Mouse (Mus musculus): Measurements from ENCODE around the gene Treh.
A peak's percentile ranks its signal among the peaks of the same experiment; 100 is the strongest.
"Not testable (repeated sequence)": the region's sequence is repeated elsewhere in the genome, so short reads cannot be mapped to it uniquely, and the experiment has no call there.

Gene Treh

DNA sequence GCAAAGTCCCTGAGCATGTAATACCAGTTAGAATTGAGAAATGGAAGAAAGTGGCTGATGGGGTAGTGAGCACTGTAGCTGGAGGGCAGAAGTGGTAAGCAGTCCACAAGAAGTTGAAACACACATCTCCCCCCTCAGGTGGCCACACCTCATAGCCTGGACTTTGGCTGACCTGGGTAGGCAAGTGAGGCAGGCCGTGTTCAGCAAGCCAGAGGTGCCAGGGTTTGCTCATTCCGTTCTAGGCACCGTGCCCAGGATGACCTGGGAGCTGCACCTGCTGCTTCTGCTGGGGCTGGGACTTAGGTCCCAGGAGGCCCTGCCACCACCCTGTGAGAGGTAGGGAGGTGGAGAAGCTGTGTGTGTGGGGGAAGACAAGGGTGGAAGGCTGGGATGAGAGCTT is at the start of gene Treh:
TSS of gene Treh (plus strand) at position 229 of the 400 bp plus-strand sequence.
- no peak for DNase-seq

DNA sequence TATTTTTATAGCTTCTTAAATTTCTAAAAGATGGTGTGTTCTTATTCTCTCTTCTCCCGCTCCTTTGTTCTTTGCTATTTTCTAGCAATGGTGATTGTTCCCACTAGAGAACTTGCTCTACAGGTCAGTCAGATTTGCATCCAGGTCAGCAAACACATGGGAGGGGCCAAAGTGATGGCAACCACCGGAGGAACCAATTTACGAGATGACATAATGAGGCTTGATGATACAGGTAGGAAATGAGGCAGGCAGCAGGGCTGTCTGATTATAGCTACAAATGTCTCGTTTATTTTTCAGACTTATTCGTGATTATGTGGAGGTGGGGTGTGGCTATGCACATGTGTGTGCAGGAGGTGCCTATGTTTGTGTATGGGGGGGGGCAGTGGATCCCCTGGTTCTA is 48.6 kb upstream of the Treh start:
- DNase-seq, result no peak

DNA sequence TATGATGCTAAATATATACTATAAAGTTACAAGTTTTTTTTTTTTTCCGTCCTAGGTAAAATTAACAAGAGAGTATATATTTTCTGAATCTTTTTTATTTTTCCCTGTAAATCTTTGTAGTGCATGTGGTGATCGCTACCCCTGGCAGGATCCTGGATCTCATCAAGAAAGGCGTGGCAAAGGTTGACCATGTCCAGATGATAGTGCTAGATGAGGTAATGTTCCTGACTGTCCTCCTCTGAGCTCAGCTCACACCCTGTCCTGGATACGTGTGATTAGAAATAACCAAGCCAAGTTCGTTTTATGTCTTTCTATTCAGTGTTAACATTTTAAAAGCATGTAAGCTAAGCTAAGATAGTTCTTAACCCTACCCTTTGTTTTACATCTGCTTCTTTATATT is 46.8 kb upstream of the Treh start:
- DNase-seq, result no peak

DNA sequence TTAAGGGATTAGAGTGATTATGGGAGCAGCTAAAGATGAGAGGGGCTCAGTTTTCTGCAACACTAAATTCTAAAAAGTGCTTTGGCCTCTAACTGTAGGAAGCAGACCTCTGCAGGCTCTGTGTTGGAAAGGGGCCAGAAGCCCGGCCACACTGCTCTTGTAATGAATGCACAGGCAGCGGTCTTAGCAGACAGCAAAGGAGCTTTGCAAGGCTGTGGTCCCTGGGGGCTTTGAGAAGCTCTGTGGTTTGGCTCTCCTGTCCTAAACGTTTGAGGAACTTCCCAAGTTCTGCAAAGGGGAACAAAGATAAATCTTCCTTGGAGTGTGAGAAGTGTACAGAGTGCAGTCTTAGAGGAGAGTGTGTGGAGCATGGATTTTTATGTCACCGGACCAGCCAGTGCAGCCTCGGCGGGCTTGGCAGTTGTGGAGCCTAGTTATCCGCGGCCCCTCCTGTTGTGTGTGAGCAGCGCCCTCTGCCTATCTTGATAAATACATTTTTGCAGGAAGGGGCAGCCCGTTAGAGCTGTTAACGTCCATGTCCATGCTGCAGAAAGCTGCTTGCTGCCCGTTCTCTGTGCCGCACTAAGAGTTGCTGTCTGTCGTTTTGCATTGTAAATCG is 35.4 kb upstream of the Treh start:
- DNase-seq, result no peak

DNA sequence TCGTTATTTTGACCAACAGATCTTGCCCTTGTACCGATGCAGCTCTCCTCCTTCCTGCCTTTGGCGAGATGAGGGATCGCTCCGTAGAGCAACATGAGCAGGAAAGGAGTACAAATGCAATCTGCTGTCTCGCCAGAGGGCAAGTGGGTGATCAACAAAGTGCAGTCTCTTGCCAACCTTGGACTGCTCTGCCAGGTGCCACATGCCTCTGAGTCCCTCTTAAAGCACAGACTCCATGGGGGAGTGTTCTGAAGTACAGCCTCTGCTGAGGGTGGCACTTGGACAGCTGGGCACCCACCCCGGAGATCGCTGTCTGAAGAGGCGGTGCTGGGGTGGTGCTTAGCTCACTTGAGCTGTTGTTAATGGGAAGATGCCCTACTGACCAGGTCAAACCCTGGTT is 34.3 kb upstream of the Treh start:
- not testable (repeated sequence) for DNase-seq

DNA sequence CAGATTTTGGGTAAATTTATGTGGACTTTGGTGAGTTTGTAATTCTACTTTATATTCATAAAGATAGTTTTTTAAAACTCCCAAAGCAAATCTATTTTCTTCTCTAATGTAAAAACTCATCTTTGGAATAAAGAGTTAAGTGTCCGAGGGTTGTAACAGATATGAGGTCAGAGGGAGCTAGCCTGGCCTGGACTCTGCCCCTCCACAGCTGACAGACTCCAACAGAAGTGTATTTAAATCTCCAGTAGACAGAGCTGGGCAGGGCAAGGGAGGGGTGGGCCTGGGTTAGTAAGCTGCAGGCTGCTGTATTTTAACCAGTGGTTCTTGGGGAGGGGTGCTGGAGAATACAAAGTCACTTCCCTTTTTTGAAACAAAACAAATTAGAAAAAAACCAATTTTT is 33.0 kb upstream of the Treh start:
- not testable (repeated sequence) for DNase-seq

DNA sequence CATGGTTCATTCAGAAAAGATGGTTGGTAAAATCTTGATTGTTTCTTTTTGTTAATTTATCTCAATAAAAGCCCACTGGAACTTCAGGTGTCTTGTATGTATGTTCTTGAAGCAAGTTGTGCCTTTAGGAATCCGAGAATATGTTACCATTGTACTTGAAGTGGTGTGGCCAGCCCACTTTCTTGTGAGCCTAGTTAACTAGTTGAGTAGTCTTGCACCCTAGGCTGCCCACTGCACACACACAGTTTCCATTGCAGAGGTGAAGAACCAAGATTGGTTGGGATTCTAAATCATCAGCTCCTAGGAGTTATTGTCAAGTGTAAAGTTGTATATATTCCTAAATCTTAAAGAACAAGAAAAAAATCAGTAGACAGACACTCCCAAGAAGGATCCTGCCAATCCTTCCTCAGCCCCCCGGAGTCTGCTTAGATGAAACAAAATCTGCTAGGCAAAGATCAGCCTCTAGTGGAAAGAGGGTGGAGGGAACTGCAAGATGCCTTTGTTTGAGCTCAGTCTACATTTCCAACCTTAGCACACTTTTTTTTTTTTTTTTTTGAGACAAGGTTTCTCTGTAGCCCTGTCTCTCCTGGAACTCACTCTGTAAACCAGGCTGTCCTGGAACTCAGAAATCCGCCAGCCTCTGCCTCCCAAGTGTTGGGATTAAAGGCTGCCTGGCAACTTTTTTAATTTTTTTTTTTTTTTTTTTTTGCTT is 32.2 kb upstream of the Treh start:
- no peak for DNase-seq

DNA sequence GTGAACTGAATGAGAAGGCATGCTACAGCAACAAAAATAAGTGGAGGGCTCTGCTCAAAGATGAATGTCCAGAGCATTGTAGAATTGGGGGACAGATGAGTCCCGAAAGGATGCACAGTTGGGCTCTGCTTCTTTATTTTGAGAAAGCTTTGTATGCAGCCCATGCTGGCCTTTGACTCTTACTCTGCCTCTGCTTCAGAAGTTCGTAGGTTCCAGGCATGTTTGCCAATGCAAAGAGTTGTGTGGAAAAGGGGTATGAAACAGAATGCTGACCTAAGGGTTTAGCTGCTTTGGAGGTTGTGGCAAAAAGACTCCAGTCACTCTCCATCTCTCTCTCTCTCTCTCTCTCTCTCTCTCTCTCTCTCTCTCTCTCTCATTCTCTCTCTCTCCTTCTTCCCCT is 31.4 kb upstream of the Treh start:
- no peak for DNase-seq

DNA sequence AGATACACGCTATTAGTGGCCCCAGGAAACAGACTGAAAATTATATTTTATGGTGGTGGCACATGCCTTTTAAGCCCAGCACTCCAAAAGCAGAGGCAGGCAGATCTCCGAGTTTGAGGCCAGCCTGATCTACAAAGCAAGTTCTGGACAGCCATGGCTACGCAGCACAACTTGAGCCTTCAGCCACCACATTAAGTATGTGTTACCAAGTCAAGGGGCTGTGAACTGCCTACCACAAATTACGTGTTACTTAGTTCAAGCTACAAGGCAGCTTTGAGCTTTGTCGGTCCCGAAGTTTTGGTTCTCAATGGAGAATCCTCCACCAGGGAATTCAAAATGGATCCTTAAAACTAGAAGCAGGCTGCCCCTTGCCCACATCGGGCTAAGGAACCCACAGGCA is 29.9 kb upstream of the Treh start:
- DNase-seq, result no peak

DNA sequence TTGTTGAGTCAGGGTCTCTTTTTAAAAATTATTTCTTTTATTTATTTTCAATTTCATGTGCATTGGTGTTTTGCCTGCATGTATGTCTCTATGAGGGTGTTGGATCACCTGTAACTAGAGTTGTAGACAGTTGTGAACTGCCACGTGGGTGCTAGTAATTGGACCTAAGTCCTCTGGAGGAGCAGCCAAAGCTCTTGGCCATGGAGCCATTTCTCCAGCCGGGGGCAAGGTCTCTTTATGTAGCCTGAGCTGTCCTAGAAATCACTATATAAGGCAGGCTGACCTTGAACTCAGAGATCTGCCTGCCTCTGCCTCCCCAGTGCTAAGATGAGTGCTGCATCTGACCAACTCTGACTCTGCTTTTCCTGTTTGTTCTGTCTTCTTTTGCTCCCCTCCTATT is 28.8 kb upstream of the Treh start:
- DNase-seq, result no peak

DNA sequence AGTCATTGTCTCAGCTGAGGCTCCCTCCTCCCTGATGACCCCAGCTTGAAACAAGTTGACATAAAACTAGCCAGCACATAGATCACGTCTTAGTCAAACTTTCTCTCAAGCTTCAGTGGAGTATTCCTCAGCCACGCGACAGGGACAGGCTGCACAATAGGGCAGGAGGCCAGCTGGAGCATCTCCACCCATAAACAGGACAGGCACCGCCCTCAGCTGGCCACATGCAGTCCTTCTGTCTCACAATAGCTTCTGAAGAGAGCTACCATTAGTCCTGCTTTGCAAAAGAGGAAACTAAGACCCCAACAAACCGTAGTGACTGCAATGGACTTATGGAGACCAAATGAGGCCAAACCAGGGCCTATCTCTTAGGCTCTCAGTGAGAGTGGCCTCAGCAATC is 27.6 kb upstream of the Treh start:
- DNase-seq, result no peak

DNA sequence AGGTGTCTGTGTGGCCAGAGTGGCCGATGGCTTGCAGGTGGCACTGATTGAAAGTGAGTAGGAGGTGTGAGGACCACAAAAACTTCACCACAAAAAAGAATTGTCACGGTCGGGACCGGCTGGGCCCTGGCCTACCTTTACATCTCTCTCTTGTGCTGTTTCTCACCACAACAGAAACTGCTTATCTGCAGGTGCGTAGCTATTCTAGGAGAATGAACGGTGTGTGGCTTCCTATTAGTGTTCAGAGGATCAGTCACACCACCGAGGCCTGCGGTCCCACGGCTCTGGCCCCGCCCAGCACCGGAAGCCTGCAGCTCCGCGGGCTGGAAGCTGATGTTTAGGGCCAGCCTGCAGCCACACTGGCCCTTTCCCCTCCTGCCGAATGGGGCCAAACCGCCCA is 27.1 kb upstream of the Treh start:
- DNase-seq, result no peak

DNA sequence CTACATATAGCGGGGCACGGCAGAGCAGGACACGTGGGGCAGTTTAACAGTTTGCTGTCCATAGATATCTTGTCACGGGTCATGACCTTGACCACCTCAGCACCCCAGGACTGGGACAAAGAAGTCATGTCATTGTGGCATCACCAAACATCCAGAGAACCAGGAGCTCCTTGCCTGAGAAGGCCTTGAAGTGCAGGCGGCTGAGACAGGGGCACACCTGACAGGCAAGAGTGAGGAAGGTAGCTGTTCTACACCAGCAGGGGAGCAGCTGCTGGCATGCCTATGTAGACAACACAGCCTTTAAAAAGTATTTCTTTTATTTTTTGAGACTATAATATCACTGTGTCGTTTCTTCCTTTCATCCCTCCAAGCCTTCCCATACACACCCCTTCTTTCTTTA is 26.7 kb upstream of the Treh start:
- DNase-seq, result no peak

DNA sequence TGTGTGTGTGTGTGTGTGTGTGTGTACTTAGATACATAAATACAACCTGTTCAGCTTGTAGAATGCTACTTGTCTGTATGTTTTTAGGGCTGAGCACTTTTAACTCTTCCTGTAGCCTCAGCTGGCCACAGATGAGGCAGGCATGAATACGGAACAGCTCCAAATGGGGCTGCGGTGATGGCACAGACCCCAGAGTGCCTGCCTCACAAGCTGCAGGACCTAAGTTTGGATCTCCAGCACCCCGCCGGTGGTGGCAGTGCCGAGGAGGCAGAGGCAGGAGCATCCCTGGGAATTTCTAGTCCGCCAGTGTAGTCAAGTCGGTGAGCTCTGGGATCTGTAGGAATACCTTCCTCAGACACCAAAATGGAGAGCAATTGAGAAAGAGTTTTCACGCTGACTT is 26.0 kb upstream of the Treh start:
- DNase-seq, result no peak

DNA sequence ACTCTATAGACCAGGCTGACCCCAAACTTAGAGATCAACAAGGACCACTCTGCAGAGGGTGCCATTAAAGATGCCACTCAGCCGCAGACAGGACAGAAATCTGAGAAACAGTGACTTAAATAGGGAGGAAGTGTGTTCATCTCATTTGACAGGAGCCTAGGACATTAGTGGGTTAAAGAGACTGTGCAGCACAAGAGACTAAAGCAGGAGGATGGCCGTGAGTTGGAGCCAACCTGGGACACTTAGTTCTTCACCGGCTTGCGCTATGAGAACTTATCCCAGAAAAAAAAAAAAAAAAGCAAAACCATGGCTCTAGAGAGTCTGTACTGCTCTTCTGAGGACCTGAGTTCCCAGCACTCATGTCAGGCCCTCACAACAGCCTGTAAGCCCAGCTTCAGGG is 25.4 kb upstream of the Treh start:
- no peak for DNase-seq

DNA sequence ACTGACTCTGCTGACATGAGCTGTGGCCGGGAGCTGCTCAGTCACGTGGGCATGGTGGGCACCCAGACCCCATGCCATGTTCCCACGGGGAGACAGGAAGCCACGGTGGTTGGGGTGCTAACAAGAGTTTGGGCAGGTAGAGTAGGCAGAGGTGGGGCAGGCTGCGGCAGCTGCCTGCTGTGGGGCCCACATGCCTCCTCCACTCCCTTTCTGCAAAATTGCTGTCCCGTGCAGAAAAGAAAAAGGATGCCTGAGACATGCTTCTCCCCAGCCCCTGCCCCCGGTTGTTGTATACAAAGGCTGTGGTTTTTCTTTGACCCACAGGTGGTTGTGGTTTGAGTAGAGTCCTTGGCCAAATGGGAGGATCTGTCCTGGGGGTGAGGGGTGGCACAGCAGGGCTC is 24.2 kb upstream of the Treh start:
- no peak for DNase-seq

DNA sequence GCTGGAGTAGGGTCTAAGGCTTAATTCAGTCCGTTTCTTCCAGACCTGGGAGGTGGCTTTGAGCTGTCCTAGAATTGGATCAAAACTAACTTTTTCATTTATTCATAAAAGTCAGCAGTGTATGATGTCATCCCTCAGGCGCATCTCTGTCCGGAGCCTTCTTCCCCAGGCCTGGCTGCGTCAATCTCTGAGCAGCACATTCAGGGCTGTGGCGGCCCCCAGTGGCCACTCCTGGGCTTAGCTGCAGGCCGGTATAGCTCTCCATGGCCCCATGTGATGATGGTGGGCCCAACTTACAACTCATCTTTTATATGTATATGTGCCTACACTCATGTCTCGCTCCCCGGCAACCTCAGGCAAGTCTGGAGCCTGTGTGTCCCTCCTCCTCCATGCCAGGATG is 21.0 kb upstream of the Treh start:
- peak; percentile 78 for DNase-seq

DNA sequence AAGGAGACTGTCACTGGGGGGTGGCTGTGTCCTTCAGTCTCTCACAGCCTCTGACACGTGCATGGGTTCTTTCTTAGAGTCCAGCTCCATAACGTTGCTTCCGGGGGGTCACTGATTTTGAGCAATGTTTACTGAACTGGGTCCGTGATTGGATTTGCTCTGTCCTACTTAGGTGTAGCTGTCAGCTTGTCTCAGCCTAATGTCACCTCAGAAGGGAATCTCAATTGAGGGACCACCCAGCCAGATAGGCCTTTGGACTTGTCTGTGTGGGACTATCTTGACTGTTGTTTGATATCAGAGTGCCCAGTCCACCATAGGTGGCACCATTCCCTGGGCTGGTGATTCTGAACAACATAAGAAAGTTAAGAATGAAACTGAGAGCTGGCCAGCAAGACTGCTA is 19.1 kb upstream of the Treh start:
- DNase-seq, result no peak

DNA sequence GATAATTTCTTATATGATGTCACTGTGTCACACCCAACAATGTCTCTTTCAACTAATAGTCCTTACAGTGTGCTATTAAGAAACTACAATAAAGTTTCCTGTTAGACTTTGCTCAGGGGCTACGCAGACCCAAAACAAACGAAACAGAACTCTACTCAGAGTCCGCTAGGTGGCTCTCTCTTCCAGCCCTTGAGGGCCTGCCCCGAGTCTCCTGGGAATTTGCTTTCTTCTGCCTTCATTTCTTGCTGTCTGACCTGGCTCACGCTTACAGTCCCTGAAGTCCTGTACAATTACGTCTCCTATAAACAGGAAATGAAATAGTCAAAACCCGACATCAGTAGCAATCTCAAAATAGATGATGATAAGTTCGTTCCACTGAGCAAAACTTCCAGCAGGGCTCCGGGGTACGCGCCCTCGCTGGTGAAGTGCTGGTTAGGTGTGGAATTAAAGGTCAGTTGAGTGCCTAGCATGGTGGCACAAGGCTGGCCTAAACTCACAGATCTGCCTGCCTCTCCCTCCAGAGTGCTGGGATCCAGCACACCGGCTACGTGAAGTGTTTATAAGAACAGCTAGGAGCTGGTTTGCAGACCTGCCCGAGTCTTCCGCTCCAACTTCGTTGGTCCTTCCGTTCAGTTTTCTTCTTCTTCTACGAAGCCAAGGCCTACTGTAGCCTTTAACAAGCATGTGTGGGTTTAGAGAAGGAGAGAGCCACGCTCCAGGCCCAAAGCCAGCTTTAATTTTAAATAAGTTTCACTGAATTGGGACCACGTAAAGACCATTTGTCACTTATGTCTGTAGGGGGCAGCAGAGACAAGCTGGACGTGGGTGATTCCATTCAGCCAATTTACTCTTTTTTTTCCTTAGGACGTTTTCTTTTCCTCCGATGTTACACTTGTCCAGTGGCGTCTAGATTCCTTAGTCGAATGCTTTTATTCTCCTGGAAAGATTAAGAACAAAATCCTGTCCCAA is 17.7 kb upstream of the Treh start:
- DNase-seq, result peak; percentile 90

DNA sequence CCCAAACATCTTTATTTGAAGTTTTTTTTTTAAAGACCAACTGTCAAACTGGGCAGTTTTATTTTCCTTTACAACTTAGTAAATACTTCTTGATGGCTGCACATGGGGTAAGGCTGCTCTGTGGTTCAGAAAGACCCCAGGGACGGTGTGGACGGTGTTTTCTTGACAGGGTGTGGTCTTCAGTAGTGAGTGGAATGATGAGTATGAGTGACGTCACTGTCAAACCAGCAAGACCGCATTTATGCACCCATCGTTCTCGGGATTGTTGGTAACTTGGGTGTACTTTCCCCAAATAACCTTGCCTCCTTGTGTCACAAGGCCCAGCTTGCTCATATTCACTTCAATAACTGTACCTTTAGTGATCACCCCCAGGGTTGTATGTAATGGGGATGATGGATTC is 9.3 kb upstream of the Treh start:
- no peak for DNase-seq

DNA sequence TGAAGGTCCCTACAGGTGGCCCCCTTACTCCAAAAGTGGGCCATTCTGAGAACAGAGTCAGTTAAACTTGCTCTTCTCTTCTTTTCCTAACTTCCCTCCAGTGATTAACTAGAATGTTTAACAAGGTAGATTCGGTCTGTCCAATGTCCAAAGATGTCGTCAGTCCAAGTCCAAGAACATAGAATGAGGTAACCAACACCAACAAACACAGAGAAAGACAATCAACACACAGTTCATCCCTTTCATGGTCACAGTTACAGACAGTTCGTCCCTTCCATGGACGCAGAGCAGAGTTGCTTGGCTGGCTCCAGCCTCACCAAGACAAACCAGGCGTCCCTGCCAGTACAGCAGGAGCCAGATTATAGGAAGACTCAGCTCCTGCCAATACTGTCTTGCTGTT is 1.6 kb upstream of the Treh start:
- no peak for DNase-seq

DNA sequence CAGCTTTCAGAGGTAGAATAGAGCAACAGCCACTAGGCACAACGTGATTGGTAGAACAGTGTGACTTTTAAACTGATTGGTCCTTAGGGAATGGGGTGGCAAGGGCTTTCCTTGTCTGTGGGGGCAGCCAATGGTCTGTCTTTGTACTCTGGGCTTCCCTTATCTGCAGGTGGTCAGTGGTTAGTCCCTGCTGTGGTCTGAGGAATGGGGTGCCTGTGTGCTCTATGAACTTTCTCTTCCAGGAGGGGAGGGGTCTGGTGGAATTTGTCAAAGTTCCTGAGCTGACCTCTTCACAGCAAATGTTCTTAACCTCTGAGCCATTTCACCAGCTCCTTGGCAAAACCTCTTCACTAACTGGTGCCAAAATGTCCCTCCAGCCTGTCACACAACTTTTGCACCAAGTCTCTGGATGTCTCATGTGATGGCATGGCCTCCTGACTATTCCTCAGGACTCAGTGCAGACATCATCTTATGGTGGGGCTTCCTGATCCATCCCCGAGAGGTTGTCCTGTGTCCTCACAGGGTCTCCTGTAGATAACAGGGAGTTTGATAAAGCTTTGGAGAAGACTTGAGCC is 655 bp upstream of the Treh start:
- no peak for DNase-seq

DNA sequence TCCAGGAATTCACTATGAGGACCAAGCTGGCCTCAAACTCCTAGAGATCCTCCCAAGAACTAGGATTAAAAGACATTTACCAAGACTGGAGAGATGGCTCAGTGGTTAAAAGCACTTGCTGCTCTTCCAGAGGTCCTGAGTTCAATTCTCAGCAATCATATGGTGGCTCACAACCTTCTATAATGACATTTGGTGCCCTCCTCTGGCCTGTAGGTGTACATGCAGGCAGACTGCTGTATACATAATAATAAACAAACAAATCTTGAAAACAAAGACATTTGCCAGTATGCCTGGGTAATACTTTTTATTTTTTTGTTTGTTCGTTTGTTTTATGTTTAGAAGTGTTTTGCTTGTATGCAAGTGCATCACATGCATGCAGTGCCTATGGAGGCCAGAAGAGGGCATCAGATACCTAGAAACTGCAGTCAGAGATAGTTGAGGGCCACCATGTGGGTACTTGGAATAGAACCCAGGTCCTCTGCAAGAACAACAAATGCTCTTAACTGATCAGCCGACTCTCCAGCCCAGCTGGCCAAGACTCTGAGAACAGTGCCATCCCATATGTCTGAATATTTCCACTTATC is 5.3 kb downstream of the Treh start:
- no peak for DNase-seq
